Mouse (Mus musculus) intestine, postnatal 0 days (tissue): ENCODE results near the gene Calr. TPM values are rescaled to one million over a fixed set of nuclear protein-coding genes. Genes with fewer than 3 reads are reported as not detected.
A peak's percentile ranks its signal among the peaks of the same experiment; 100 is the strongest.

Experiments used
- ATAC-seq: fragments of 200-750 bp; cut with Nextera tagmentation; 2 replicates; pipeline ENCODE4 v1.8.0; 2017; ENCODE audit warnings: mild to moderate bottlenecking, moderate TSS enrichment, moderate library complexity
- H3K27ac ChIP-seq: fragments of 300-500 bp; sonication (generic); 2 replicates; pipeline ENCODE4 v1.5.1; 2014; ENCODE audit warnings: mild to moderate bottlenecking, low read depth, low read length, moderate library complexity
- H3K27me3 ChIP-seq: fragments of 300-500 bp; sonication (generic); replicated peaks from 2 replicates; pipeline ENCODE4 v1.6.1; 2014; ENCODE audit warnings: low read length, mixed read lengths; ENCODE audit not compliant: control insufficient read depth, insufficient read depth
- H3K36me3 ChIP-seq: fragments of 300-500 bp; sonication (generic); 2 replicates; pipeline ENCODE4 v1.6.1; 2014; ENCODE audit warnings: mild to moderate bottlenecking, moderate library complexity; ENCODE audit not compliant: control insufficient read depth, insufficient read depth
- H3K4me1 ChIP-seq: fragments of 300-500 bp; sonication (generic); replicated peaks from 2 replicates; pipeline ENCODE4 v1.6.1; 2014; ENCODE audit warnings: antibody characterized with exemption, low read length, mixed read lengths; ENCODE audit not compliant: control insufficient read depth, insufficient read depth
- H3K4me2 ChIP-seq: fragments of 300-500 bp; sonication (generic); replicated peaks from 2 replicates; pipeline ENCODE4 v1.6.1; 2014; ENCODE audit warnings: low read depth, mild to moderate bottlenecking, moderate library complexity
- H3K4me3 ChIP-seq: fragments of 300-500 bp; sonication (generic); 2 replicates; pipeline ENCODE4 v1.5.1; 2014; ENCODE audit warnings: low read depth, low read length
- H3K9ac ChIP-seq: fragments of 300-500 bp; sonication (generic); 2 replicates; pipeline ENCODE4 v1.6.1; 2014; ENCODE audit warnings: mild to moderate bottlenecking, low read depth, low read length
- H3K9me3 ChIP-seq: fragments of 300-500 bp; sonication (generic); 2 replicates; pipeline ENCODE4 v1.6.1; 2016; ENCODE audit warnings: mixed run types; ENCODE audit not compliant: control insufficient read depth
- CTCF ChIP-seq: sonication (generic); IDR thresholded peaks from 2 replicates; pipeline ENCODE4 v1.5.1; 2016; ENCODE audit warnings: low read depth, mild to moderate bottlenecking, control low read depth, antibody characterized with exemption, moderate library complexity
- WGBS: fragments of 180-500 bp; shearing (Covaris S2); extraction: QIAGEN DNeasy Blood & Tissue Kit; methylation state at CpG from one replicate; pipeline ENCODE4 v1.1.7; 2014; 5-methylcytosine and 5-hydroxymethylcytosine counted together
- microRNA-seq: library from miRNA; unstranded; fragments of <30 nt; microRNA quantifications from one replicate; pipeline ENCODE4, GENCODE M21; 2016
- polyA plus RNA-seq: library from polyadenylated mRNA; unstranded; fragments of >200 nt; fragmentation: Nextera tagmentation; extraction: Ambion mirVana; gene quantifications from 2 replicates; pipeline ENCODE4 v1.2.1, GENCODE M21; 2015

Gene Calr
- polyA plus RNA-seq, 1 experiment from 2014 or later = 507 TPM

GRCm38 (mm10) chr8:84797971-84798370 is 48.8 kb downstream of the Calr start:
- Histone ChIP-seq H3K27me3 (peaks cover 41% of the 10 kb centered on the region), H3K9ac (no peak overlapping the region), H3K4me1 (no peaks in the 10 kb centered on the region), H3K27ac (no peak overlapping the region), H3K36me3 (0 out of 2 replicates have a peak, but pooled peaks cover 5% of the 10 kb centered on the region), H3K4me2 (peak overlapping the region; percentile 98), H3K9me3 (no peaks in the 10 kb centered on the region), H3K4me3 (no peak overlapping the region)
- no peak for TF ChIP-seq CTCF
- WGBS = 68% methylated on average over 6 of the region's 6 CpGs
- ATAC-seq = no peak

- peaks cover 39% of the 10 kb centered on the region for H3K27me3 ChIP-seq
Observed at GRCm38 (mm10) chr8:84797256-84797797, 49.4 kb downstream of the Calr start.

GRCm38 (mm10) chr8:84794486-84794885 is 52.2 kb downstream of the Calr start:
- 45% methylated on average over 7 of the region's 7 CpGs for WGBS
- no peak for TF ChIP-seq CTCF
- Histone ChIP-seq H3K36me3 (0 out of 2 replicates have a peak, but pooled peaks cover 5% of the 10 kb centered on the region), H3K9ac (no peak overlapping the region), H3K4me1 (no peaks in the 10 kb centered on the region), H3K4me3 (no peak overlapping the region), H3K27ac (no peak overlapping the region; the same call in 1 of the 2 replicates), H3K27me3 (peaks cover 46% of the 10 kb centered on the region), H3K4me2 (peak overlapping the region; percentile 17; the same call in 1 of the 2 replicates), H3K9me3 (no peaks in the 10 kb centered on the region)
- no peak for ATAC-seq

More at GRCm38 (mm10) chr8:84797256-84797797, 49.4 kb downstream of the Calr start:
- Histone ChIP-seq H3K4me1 (no peaks in the 10 kb centered on the region), H3K4me3 (no peak overlapping the region), H3K36me3 (0 out of 2 replicates have a peak, but pooled peaks cover 5% of the 10 kb centered on the region), H3K27ac (no peak overlapping the region), H3K4me2 (no peak overlapping the region), H3K9me3 (no peaks in the 10 kb centered on the region), H3K9ac (no peak overlapping the region)
- TF ChIP-seq CTCF = no peak
- 78% methylated on average over 15 of the region's 15 CpGs for WGBS
- no peak for ATAC-seq

GRCm38 (mm10) chr8:84793791-84794485 is 52.8 kb downstream of the Calr start:
- 0 out of 2 replicates have a peak, but pooled peaks cover 5% of the 10 kb centered on the region for H3K36me3 ChIP-seq
- TF ChIP-seq CTCF = no peak
- H3K4me1 ChIP-seq = no peaks in the 10 kb centered on the region
- 57% methylated on average over 13 of the region's 13 CpGs for WGBS
- peaks cover 48% of the 10 kb centered on the region for H3K27me3 ChIP-seq
- H3K27ac ChIP-seq = no peak overlapping the region
- ATAC-seq = no peak
- H3K9me3 ChIP-seq = no peaks in the 10 kb centered on the region
- peak overlapping the region; percentile 37 for H3K4me2 ChIP-seq
- H3K4me3 ChIP-seq = no peak overlapping the region
- H3K9ac ChIP-seq = no peak overlapping the region

GRCm38 (mm10) chr8:84793134-84793533 is 53.6 kb downstream of the Calr start:
- Histone ChIP-seq H3K27me3 (peaks cover 48% of the 10 kb centered on the region), H3K36me3 (0 out of 2 replicates have a peak, but pooled peaks cover 5% of the 10 kb centered on the region), H3K9ac (no peak overlapping the region), H3K4me3 (no peak overlapping the region), H3K27ac (no peak overlapping the region), H3K9me3 (no peaks in the 10 kb centered on the region), H3K4me1 (no peaks in the 10 kb centered on the region), H3K4me2 (no peak overlapping the region)
- no peak for TF ChIP-seq CTCF
- WGBS = 80% methylated on average over 9 of the region's 9 CpGs
- ATAC-seq = no peak

- Histone ChIP-seq H3K27me3 (peaks cover 48% of the 10 kb centered on the region), H3K4me1 (no peaks in the 10 kb centered on the region), H3K4me3 (no peak overlapping the region), H3K9me3 (no peaks in the 10 kb centered on the region), H3K36me3 (0 out of 2 replicates have a peak, but pooled peaks cover 5% of the 10 kb centered on the region), H3K27ac (no peak overlapping the region), H3K9ac (no peak overlapping the region), H3K4me2 (no peak overlapping the region)
- TF ChIP-seq CTCF = no peak
- 76% methylated on average over 12 of the region's 12 CpGs for WGBS
- ATAC-seq = no peak
Observed at GRCm38 (mm10) chr8:84792429-84792947, 54.2 kb downstream of the Calr start.

Small RNA genes within 50 kb of the gene (microRNA-seq; reads per million reads assigned to microRNA genes)
- gene Mir7069 = 1.6 reads per million

Other genes with a start within 250 kb of the Calr start
- gene Ier2, start 184.1 kb downstream of the Calr start, polyA plus RNA-seq = 77.3 and 79.4 TPM in 2 replicates
- gene Trmt1, start 160.6 kb downstream of the Calr start, polyA plus RNA-seq = 22.3 and 23.7 TPM in 2 replicates
- gene Nacc1, start 159.1 kb downstream of the Calr start, polyA plus RNA-seq = 9.3 and 9.8 TPM in 2 replicates
- 3.5 and 3.9 TPM in 2 replicates for gene Lyl1, start 145.5 kb downstream of the Calr start, polyA plus RNA-seq
- 1.0 and 1.5 TPM in 2 replicates for gene G430095P16Rik, start 123.9 kb downstream of the Calr start, polyA plus RNA-seq
- 11.2 and 12.0 TPM in 2 replicates for gene Nfix, start 46.6 kb downstream of the Calr start, polyA plus RNA-seq
- gene Dand5, start 24.1 kb downstream of the Calr start, polyA plus RNA-seq = 1.9 and 2.2 TPM in 2 replicates
- 36.3 and 37.6 TPM in 2 replicates for gene Gadd45gip1, start 15.4 kb downstream of the Calr start, polyA plus RNA-seq
- gene Rad23a, start 6.3 kb downstream of the Calr start, polyA plus RNA-seq = 67.8 and 74.2 TPM in 2 replicates
- gene Farsa, start 10.1 kb upstream of the Calr start, polyA plus RNA-seq = 27.3 and 28.3 TPM in 2 replicates
- 27.1 and 32.7 TPM in 2 replicates for gene Syce2, start 25.2 kb upstream of the Calr start, polyA plus RNA-seq
- gene Gcdh, start 47.0 kb upstream of the Calr start, polyA plus RNA-seq = 15.3 and 15.5 TPM in 2 replicates
- 0.56 and 0.63 TPM in 2 replicates for gene Klf1, start 55.0 kb upstream of the Calr start, polyA plus RNA-seq
- 8.9 and 11.0 TPM in 2 replicates for gene Dnase2a, start 61.6 kb upstream of the Calr start, polyA plus RNA-seq
- gene Mast1, start 90.4 kb upstream of the Calr start, polyA plus RNA-seq = 1.1 TPM in 2 replicates
- gene Rtbdn, start 100.1 kb upstream of the Calr start, polyA plus RNA-seq = 0.12 TPM in 2 replicates
- 1.3 and 2.1 TPM in 2 replicates for gene Gm49661, start 122.5 kb upstream of the Calr start, polyA plus RNA-seq
- gene Prdx2, start 122.7 kb upstream of the Calr start, polyA plus RNA-seq = 313 and 319 TPM in 2 replicates
- gene Rnaseh2a, start 122.8 kb upstream of the Calr start, polyA plus RNA-seq = 53.2 and 57.6 TPM in 2 replicates
- gene Junb, start 131.8 kb upstream of the Calr start, polyA plus RNA-seq = 42.8 and 47.6 TPM in 2 replicates
- 68.6 and 75.4 TPM in 2 replicates for gene Hook2, start 143.7 kb upstream of the Calr start, polyA plus RNA-seq
- 0.66 TPM in 1 of 2 replicates, not detected in the other for gene Best2, start 167.6 kb upstream of the Calr start, polyA plus RNA-seq
- gene Asna1, start 178.3 kb upstream of the Calr start, polyA plus RNA-seq = 98.4 and 105 TPM in 2 replicates
- gene Trir, start 179.9 kb upstream of the Calr start, polyA plus RNA-seq = 121 and 122 TPM in 2 replicates
- 9.8 and 10.9 TPM in 2 replicates for gene Tnpo2, start 190.0 kb upstream of the Calr start, polyA plus RNA-seq
- gene Fbxw9, start 213.1 kb upstream of the Calr start, polyA plus RNA-seq = 22.1 and 25.8 TPM in 2 replicates
- gene Gm5741, start 221.0 kb upstream of the Calr start, polyA plus RNA-seq = 0.60 TPM in 1 of 2 replicates, not detected in the other
- 46.6 and 54.9 TPM in 2 replicates for gene Dhps, start 224.8 kb upstream of the Calr start, polyA plus RNA-seq
- 93.1 and 93.6 TPM in 2 replicates for gene Wdr83os, start 233.8 kb upstream of the Calr start, polyA plus RNA-seq
- 23.0 and 25.5 TPM in 2 replicates for gene Wdr83, start 234.4 kb upstream of the Calr start, polyA plus RNA-seq
- 80.9 and 87.5 TPM in 2 replicates for gene Man2b1, start 236.3 kb upstream of the Calr start, polyA plus RNA-seq